Mouse (Mus musculus) C2C12 (cell line): ENCODE measurements around the gene Fut4. TPM values are rescaled to one million over a fixed set of nuclear protein-coding genes. Genes with fewer than 3 reads are reported as not detected.
A peak's percentile ranks its signal among the peaks of the same experiment; 100 is the strongest.

ENCODE experiments used
- H3K27me3 ChIP-seq: one replicate; pipeline ENCODE4 v1.6.1; 2011; ENCODE audit not compliant: control insufficient read depth, insufficient read depth, insufficient read length
- H3K36me3 ChIP-seq: one replicate; pipeline ENCODE4 v1.6.1; 2011; ENCODE audit not compliant: control insufficient read depth, insufficient read depth
- H3K4me3 ChIP-seq: one replicate; pipeline ENCODE4 v1.5.1; 2011; ENCODE audit warnings: mild to moderate bottlenecking, control low read depth; ENCODE audit not compliant: poor library complexity, insufficient read depth, severe bottlenecking
- H3K79me2 ChIP-seq: one replicate; pipeline ENCODE4 v1.6.1; 2011; ENCODE audit not compliant: control insufficient read depth, insufficient read depth
- H3K79me3 ChIP-seq: one replicate; pipeline ENCODE4 v1.6.1; 2011; ENCODE audit warnings: low read depth, control low read depth
- H3ac ChIP-seq: one replicate; pipeline ENCODE3; 2011; ENCODE audit warnings: low read depth; ENCODE audit not compliant: control insufficient read depth, insufficient read length
- CEBPB ChIP-seq: IDR thresholded peaks from one replicate; pipeline ENCODE4 v1.6.1; 2011; ENCODE audit warnings: low read depth, mild to moderate bottlenecking, control low read depth, moderate library complexity
- CTCF ChIP-seq: IDR thresholded peaks from one replicate; pipeline ENCODE4 v1.5.1; 2011; ENCODE audit not compliant: control insufficient read depth, insufficient read depth, insufficient read length
- FOSL1 ChIP-seq: IDR thresholded peaks from one replicate; pipeline ENCODE4 v1.8.0; 2011; ENCODE audit warnings: mild to moderate bottlenecking, low read length; ENCODE audit not compliant: poor library complexity, insufficient read depth, severe bottlenecking
- MAX ChIP-seq: IDR thresholded peaks from one replicate; pipeline ENCODE4 v1.6.1; 2011; ENCODE audit warnings: mild to moderate bottlenecking, control low read depth
- MYOD1 ChIP-seq: IDR thresholded peaks from one replicate; pipeline ENCODE4 v1.6.1; 2011; ENCODE audit warnings: low read depth; ENCODE audit not compliant: control insufficient read depth, insufficient read length
- MYOG ChIP-seq: IDR thresholded peaks from one replicate; pipeline ENCODE4 v1.6.1; 2011; ENCODE audit not compliant: control insufficient read depth, insufficient read length; ENCODE audit errors: extremely low read depth
- USF1 ChIP-seq: IDR thresholded peaks from one replicate; pipeline ENCODE4 v1.6.1; 2011; ENCODE audit warnings: low read depth, mild to moderate bottlenecking, control low read depth, moderate library complexity
- polyA plus RNA-seq: library from polyadenylated mRNA; unstranded; fragments of >200 nt; fragmentation: generic; extraction: Trizol; gene quantifications from one replicate; pipeline ENCODE4 v1.2.1, GENCODE M21; 2012; ENCODE audit warnings: missing spikeins

Fut4 gene
- polyA plus RNA-seq, 1 experiment, result 0.49 TPM

GRCm38 (mm10) chr9:14772074-14772473, 19.9 kb upstream of the Fut4 start:
- H3K27me3 ChIP-seq, result no peaks in the 10 kb centered on the region
- no peaks in the 10 kb centered on the region for H3K36me3 ChIP-seq
- TF ChIP-seq MYOG (no peak), FOSL1 (peak; percentile 39)
- H3K79me3 ChIP-seq, result peaks cover 2% of the 10 kb centered on the region
- peaks cover 29% of the 10 kb centered on the region for H3K79me2 ChIP-seq
- no peak overlapping the region for H3ac ChIP-seq
- no peak overlapping the region for H3K4me3 ChIP-seq

GRCm38 (mm10) chr9:14770803-14771471, 18.7 kb upstream of the Fut4 start, which contains the start of gene 1700012B09Rik:
1700012B09Rik (minus strand) TSS chr9:14771030.
- H3K4me3 ChIP-seq, result peak within 1 kb of the TSS; percentile 34
- H3K79me3 ChIP-seq, result peaks cover 2% of the 10 kb centered on the region
- no peaks in the 10 kb centered on the region for H3K27me3 ChIP-seq
- peaks cover 7% of the 10 kb centered on the region for H3K36me3 ChIP-seq
- peaks cover 29% of the 10 kb centered on the region for H3K79me2 ChIP-seq
- TF ChIP-seq FOSL1 (no peak), MAX (no peak), MYOG (no peak), MYOD1 (no peak), CTCF (no peak), USF1 (no peak), CEBPB (no peak)
- H3ac ChIP-seq, result peak within 1 kb of the TSS; percentile 71

- Histone ChIP-seq H3K27me3 (no peaks in the 10 kb centered on the region), H3K4me3 (peak overlapping the region; percentile 34), H3K79me3 (peaks cover 2% of the 10 kb centered on the region), H3K79me2 (peaks cover 29% of the 10 kb centered on the region), H3K36me3 (peaks cover 7% of the 10 kb centered on the region), H3ac (peak overlapping the region; percentile 57)
- TF ChIP-seq MAX (no peak), MYOG (no peak), MYOD1 (no peak), USF1 (no peak), CEBPB (no peak), CTCF (no peak), FOSL1 (no peak)
These were observed 17.6 kb upstream of the Fut4 start for GRCm38 (mm10) chr9:14769811-14770210.

- TF ChIP-seq MYOG (no peak), CEBPB (no peak), MAX (no peak), FOSL1 (no peak), MYOD1 (no peak), USF1 (no peak), CTCF (no peak)
- Histone ChIP-seq H3ac (no peak overlapping the region), H3K79me3 (peaks cover 1% of the 10 kb centered on the region), H3K36me3 (peaks cover 10% of the 10 kb centered on the region), H3K4me3 (no peak overlapping the region), H3K27me3 (no peaks in the 10 kb centered on the region), H3K79me2 (peaks cover 19% of the 10 kb centered on the region)
These were observed 12.6 kb upstream of the Fut4 start for GRCm38 (mm10) chr9:14764765-14765164.

GRCm38 (mm10) chr9:14759261-14759660, 7.1 kb upstream of the Fut4 start:
- Histone ChIP-seq H3K4me3 (no peak overlapping the region), H3ac (no peak overlapping the region), H3K36me3 (peaks cover 11% of the 10 kb centered on the region), H3K79me3 (peaks cover 1% of the 10 kb centered on the region), H3K79me2 (no peaks in the 10 kb centered on the region), H3K27me3 (no peaks in the 10 kb centered on the region)
- TF ChIP-seq CEBPB (no peak), USF1 (peak; percentile 11)

GRCm38 (mm10) chr9:14758590-14758989, 6.4 kb upstream of the Fut4 start:
- TF ChIP-seq FOSL1, result no peak
- no peak for TF ChIP-seq CTCF
- no peak for TF ChIP-seq MYOD1
- TF ChIP-seq CEBPB, result no peak
- TF ChIP-seq MAX, result no peak
- no peak for TF ChIP-seq MYOG
- TF ChIP-seq USF1, result no peak

More at GRCm38 (mm10) chr9:14758590-14758989, 6.4 kb upstream of the Fut4 start:
- H3K79me2 ChIP-seq, result no peaks in the 10 kb centered on the region
- no peak overlapping the region for H3ac ChIP-seq
- peaks cover 1% of the 10 kb centered on the region for H3K79me3 ChIP-seq
- no peak overlapping the region for H3K4me3 ChIP-seq
- peaks cover 11% of the 10 kb centered on the region for H3K36me3 ChIP-seq
- H3K27me3 ChIP-seq, result no peaks in the 10 kb centered on the region
